Mouse (Mus musculus) midbrain, embryonic 14.5 days (tissue): ENCODE data around the gene Lrrc75a. TPM values are rescaled to one million over a fixed set of nuclear protein-coding genes. Genes with fewer than 3 reads are reported as not detected.

Experiments used
- ATAC-seq: fragments of 200-750 bp; cut with Nextera tagmentation; 2 replicates; pipeline ENCODE4 v1.8.0; 2017; ENCODE audit warnings: moderate number of reproducible peaks, moderate library complexity; ENCODE audit not compliant: low FRiP score, low TSS enrichment
- DNase-seq: peaks from one replicate; pipeline ENCODE4 v3.0.0-alpha.2; 2015
- H3K27ac ChIP-seq: fragments of 300-500 bp; sonication (generic); replicated peaks from 2 replicates; pipeline ENCODE4 v1.5.1; 2014; ENCODE audit warnings: mild to moderate bottlenecking, low read depth, low read length, moderate library complexity
- H3K27me3 ChIP-seq: fragments of 300-500 bp; sonication (generic); 2 replicates; pipeline ENCODE4 v1.6.1; 2014; ENCODE audit warnings: low read length, control low read depth, mixed read lengths; ENCODE audit not compliant: control insufficient read depth, insufficient read depth
- H3K36me3 ChIP-seq: fragments of 300-500 bp; sonication (generic); 2 replicates; pipeline ENCODE4 v1.6.1; 2014; ENCODE audit warnings: low read length, control low read depth; ENCODE audit not compliant: control insufficient read depth, insufficient read depth
- H3K4me1 ChIP-seq: fragments of 300-500 bp; sonication (generic); 2 replicates; pipeline ENCODE4 v1.6.1; 2014; ENCODE audit warnings: mild to moderate bottlenecking, antibody characterized with exemption, low read length, control low read depth; ENCODE audit not compliant: control insufficient read depth, insufficient read depth
- H3K4me2 ChIP-seq: fragments of 300-500 bp; sonication (generic); 2 replicates; pipeline ENCODE4 v1.6.1; 2014; ENCODE audit warnings: mild to moderate bottlenecking, low read length, moderate library complexity
- H3K4me3 ChIP-seq: fragments of 300-500 bp; sonication (generic); replicated peaks from 2 replicates; pipeline ENCODE4 v1.5.1; 2014; ENCODE audit warnings: low read depth, low read length
- H3K9ac ChIP-seq: fragments of 300-500 bp; sonication (generic); replicated peaks from 2 replicates; pipeline ENCODE4 v1.6.1; 2014; ENCODE audit warnings: mild to moderate bottlenecking, low read length, moderate library complexity
- H3K9me3 ChIP-seq: fragments of 300-500 bp; sonication (generic); 2 replicates; pipeline ENCODE4 v1.6.1; 2016; ENCODE audit warnings: low read length, control low read depth, mixed read lengths; ENCODE audit not compliant: control insufficient read depth
- WGBS: fragments of 180-500 bp; shearing (Covaris S2); extraction: QIAGEN DNeasy Blood & Tissue Kit; methylation state at CpG from one replicate; pipeline ENCODE4 v1.1.7; 2014; 5-methylcytosine and 5-hydroxymethylcytosine counted together
- polyA plus RNA-seq: library from polyadenylated mRNA; unstranded; fragments of >200 nt; fragmentation: Nextera tagmentation; extraction: Ambion mirVana; gene quantifications from 2 replicates; pipeline ENCODE4 v1.2.1, GENCODE M21; 2014

The Lrrc75a gene
- polyA plus RNA-seq, 1 experiment from 2014 or later, result 11.1 TPM

GRCm38 (mm10) chr11:62598571-62598970 is 49.8 kb downstream of the Lrrc75a start:
- DNase-seq (no peak), ATAC-seq (no peak)
- Histone ChIP-seq H3K9me3 (no peaks in the 10 kb centered on the region), H3K36me3 (peaks cover 8% of the 10 kb centered on the region; the same call in 1 of the 2 replicates), H3K9ac (no peak overlapping the region), H3K4me2 (no peak overlapping the region), H3K27ac (no peak overlapping the region), H3K4me1 (peaks cover 6% of the 10 kb centered on the region; the same call in 1 of the 2 replicates), H3K27me3 (no peaks in the 10 kb centered on the region), H3K4me3 (no peak overlapping the region)
- 86% methylated on average over 4 of the region's 4 CpGs for WGBS

GRCm38 (mm10) chr11:62591904-62592575 is 56.3 kb downstream of the Lrrc75a start:
- Histone ChIP-seq H3K4me2 (no peak overlapping the region), H3K9me3 (no peaks in the 10 kb centered on the region), H3K27ac (no peak overlapping the region), H3K27me3 (no peaks in the 10 kb centered on the region), H3K36me3 (peaks cover 19% of the 10 kb centered on the region), H3K4me3 (no peak overlapping the region), H3K9ac (no peak overlapping the region), H3K4me1 (no peaks in the 10 kb centered on the region)
- no peak for ATAC-seq
- no peak for DNase-seq
- 88% methylated on average over 8 of the region's 8 CpGs for WGBS

GRCm38 (mm10) chr11:62591026-62591425 is 57.3 kb downstream of the Lrrc75a start:
- no peak overlapping the region for H3K4me3 ChIP-seq
- no peak for ATAC-seq
- H3K27ac ChIP-seq, result no peak overlapping the region
- no peak for DNase-seq
- no peaks in the 10 kb centered on the region for H3K27me3 ChIP-seq
- no peak overlapping the region for H3K4me2 ChIP-seq
- peaks cover 22% of the 10 kb centered on the region for H3K36me3 ChIP-seq
- 96% methylated on average over 2 of the region's 2 CpGs for WGBS
- H3K4me1 ChIP-seq, result no peaks in the 10 kb centered on the region
- no peaks in the 10 kb centered on the region for H3K9me3 ChIP-seq
- H3K9ac ChIP-seq, result no peak overlapping the region

GRCm38 (mm10) chr11:62589391-62589790 is 58.9 kb downstream of the Lrrc75a start:
- no peak overlapping the region for H3K4me2 ChIP-seq
- DNase-seq, result no peak
- H3K36me3 ChIP-seq, result peaks cover 23% of the 10 kb centered on the region
- no peak overlapping the region for H3K27ac ChIP-seq
- no peaks in the 10 kb centered on the region for H3K27me3 ChIP-seq
- no peak overlapping the region for H3K4me3 ChIP-seq
- WGBS, result 75% methylated on average over 10 of the region's 10 CpGs
- H3K4me1 ChIP-seq, result no peaks in the 10 kb centered on the region
- no peak for ATAC-seq
- no peak overlapping the region for H3K9ac ChIP-seq
- no peaks in the 10 kb centered on the region for H3K9me3 ChIP-seq

- Histone ChIP-seq H3K4me3 (no peak overlapping the region), H3K9me3 (no peaks in the 10 kb centered on the region), H3K27ac (no peak overlapping the region), H3K9ac (no peak overlapping the region), H3K4me2 (no peak overlapping the region), H3K4me1 (no peaks in the 10 kb centered on the region), H3K27me3 (no peaks in the 10 kb centered on the region), H3K36me3 (peaks cover 24% of the 10 kb centered on the region)
- no peak for ATAC-seq
- no peak for DNase-seq
- 87% methylated on average over 5 of the region's 5 CpGs for WGBS
Observed at GRCm38 (mm10) chr11:62587034-62587433, 61.3 kb downstream of the Lrrc75a start.

GRCm38 (mm10) chr11:62584671-62585206 is 63.6 kb downstream of the Lrrc75a start:
- WGBS, result 84% methylated on average over 9 of the region's 9 CpGs
- H3K27me3 ChIP-seq, result no peaks in the 10 kb centered on the region
- DNase-seq, result no peak
- H3K27ac ChIP-seq, result no peak overlapping the region
- no peak for ATAC-seq
- H3K9me3 ChIP-seq, result no peaks in the 10 kb centered on the region
- H3K9ac ChIP-seq, result no peak overlapping the region
- H3K36me3 ChIP-seq, result peaks cover 22% of the 10 kb centered on the region
- H3K4me3 ChIP-seq, result no peak overlapping the region
- H3K4me2 ChIP-seq, result no peak overlapping the region
- no peaks in the 10 kb centered on the region for H3K4me1 ChIP-seq

- WGBS, result 46% methylated on average over 6 of the region's 6 CpGs
- H3K4me1 ChIP-seq, result no peaks in the 10 kb centered on the region
- peaks cover 22% of the 10 kb centered on the region for H3K36me3 ChIP-seq
- DNase-seq, result no peak
- H3K4me3 ChIP-seq, result no peak overlapping the region
- no peaks in the 10 kb centered on the region for H3K27me3 ChIP-seq
- H3K9me3 ChIP-seq, result no peaks in the 10 kb centered on the region
- no peak overlapping the region for H3K27ac ChIP-seq
- no peak for ATAC-seq
- no peak overlapping the region for H3K4me2 ChIP-seq
- H3K9ac ChIP-seq, result no peak overlapping the region
Observed at GRCm38 (mm10) chr11:62583031-62583430, 65.3 kb downstream of the Lrrc75a start.

- ATAC-seq, result no peak
- peaks cover 12% of the 10 kb centered on the region for H3K4me1 ChIP-seq
- peak overlapping the region; percentile 59 for H3K4me3 ChIP-seq
- no peak for DNase-seq
- no peaks in the 10 kb centered on the region for H3K9me3 ChIP-seq
- 65% methylated on average over 16 of the region's 16 CpGs for WGBS
- H3K27ac ChIP-seq, result peak overlapping the region; percentile 70; the same call in 1 of the 2 replicates
- peak overlapping the region; percentile 99 for H3K4me2 ChIP-seq
- no peaks in the 10 kb centered on the region for H3K27me3 ChIP-seq
- peak overlapping the region; percentile 75 for H3K9ac ChIP-seq
- 0 out of 2 replicates have a peak, but pooled peaks cover 8% of the 10 kb centered on the region for H3K36me3 ChIP-seq
Observed at GRCm38 (mm10) chr11:62576530-62577152, 71.7 kb downstream of the Lrrc75a start.
